ENCODE assay signal across 8 mouse cellular contexts in the genomic region with DNA sequence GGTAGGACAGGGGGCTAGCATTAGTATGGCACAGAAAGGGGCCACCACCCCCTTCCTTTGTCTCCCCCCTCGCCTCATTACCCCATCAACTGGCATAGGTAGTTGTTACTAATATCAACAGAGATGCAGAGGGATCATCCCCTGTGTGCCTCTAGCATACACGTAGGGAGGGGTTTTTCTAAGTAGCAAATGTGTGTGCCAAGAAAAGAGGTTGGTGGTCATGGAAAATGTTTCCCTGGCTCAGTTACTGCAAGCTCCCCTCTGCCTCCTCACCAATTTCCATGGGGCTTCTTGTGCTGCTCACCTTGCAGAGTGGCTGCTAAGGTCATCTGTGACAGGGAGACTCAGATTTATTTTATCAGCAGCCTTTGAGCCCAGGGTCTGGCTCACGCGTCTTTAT. TPM values are rescaled to one million over a fixed set of nuclear protein-coding genes. Genes with fewer than 3 reads are reported as not detected.
DNase-seq lines count a peak whose midpoint lies in the region; ATAC-seq and TF ChIP-seq lines count a peak whose summit lies in the region.

No protein-coding gene starts in this region.

- H3K27me3 ChIP-seq in kidney, embryonic 15.5 days: no peaks in the 10 kb centered on the region
- H3K27me3 ChIP-seq in neural tube, embryonic 12.5 days (replicated peaks): no peaks in the 10 kb centered on the region

- peak overlapping the region; percentile 88 for H3K9ac ChIP-seq in kidney, embryonic 15.5 days
- H3K9ac ChIP-seq in neural tube, embryonic 12.5 days: peak overlapping the region; percentile 97

- H3K4me2 ChIP-seq in kidney, embryonic 15.5 days: peak overlapping the region; percentile 91
- H3K4me2 ChIP-seq in neural tube, embryonic 12.5 days (replicated peaks): peak overlapping the region; percentile 93

- no peak for TF ChIP-seq CTCF in left cerebral cortex, adult 2 months (IDR thresholded peaks at IDR 0.05)
- TF ChIP-seq CTCF in embryonic fibroblast, embryonic 13.5 days (IDR thresholded peaks at IDR 0.05; ENCODE audit: borderline replicate concordance, insufficient read depth, low read length): no peak

- peaks cover 43% of the 10 kb centered on the region for H3K36me3 ChIP-seq in kidney, embryonic 15.5 days
- H3K36me3 ChIP-seq in neural tube, embryonic 12.5 days: peaks cover 43% of the 10 kb centered on the region

- no peak for ATAC-seq in kidney, embryonic 15.5 days (replicated peaks; ENCODE audit: low FRiP score)
- no peak for ATAC-seq in neural tube, embryonic 12.5 days (ENCODE audit: low FRiP score, low read depth)

- intact Hi-C loops in left cerebral cortex, adult 2 months (cut with DNase I): no loop called here
- intact Hi-C loops in left cerebral cortex, postnatal 14 days (cut with DNase I): loop anchor here (5.0 to 10.0 kb wide), 2 partner anchors 77 to 146 kb away; no protein-coding TSS in a partner anchor

- DNase-seq in left cerebral cortex, adult 2 months (ENCODE audit: extremely low spot score in 1 of 2, low spot score in 2 of 2): no peak
- no peak for DNase-seq in left cerebral cortex, postnatal 14 days (ENCODE audit: low spot score in 2 of 2)
- DNase-seq in right cerebral cortex, postnatal 36 days (ENCODE audit: low spot score in 2 of 2): no peak
- DNase-seq in embryo, embryonic 9.5 days (ENCODE audit: extremely low spot score): no peak
- DNase-seq in left cerebral cortex, adult 9 months (ENCODE audit: low spot score in 2 of 2): no peak

- no peak; the same call in 1 of the 2 replicates for TF ChIP-seq POLR2A in embryonic fibroblast, embryonic 13.5 days (IDR thresholded peaks at IDR 0.05; ENCODE audit: low read depth, low read length)

- peaks cover 25% of the 10 kb centered on the region for H3K4me1 ChIP-seq in embryonic fibroblast, embryonic 13.5 days (ENCODE audit: control insufficient read depth, insufficient read depth, low read length)
- peaks cover 84% of the 10 kb centered on the region for H3K4me1 ChIP-seq in kidney, embryonic 15.5 days
- H3K4me1 ChIP-seq in neural tube, embryonic 12.5 days: peaks cover 65% of the 10 kb centered on the region

- WGBS in kidney, embryonic 15.5 days: 6% methylated on average over 4 of the region's 4 CpGs
- 2% methylated on average over 4 of the region's 4 CpGs for WGBS in neural tube, embryonic 12.5 days

- H3K27ac ChIP-seq in left cerebral cortex, adult 2 months: peak overlapping the region; percentile 58; the same call in 1 of the 2 replicates
- H3K27ac ChIP-seq in embryonic fibroblast, embryonic 13.5 days (ENCODE audit: insufficient read depth, low read length): peak overlapping the region; percentile 96
- peak overlapping the region; percentile 98 for H3K27ac ChIP-seq in kidney, embryonic 15.5 days
- peak overlapping the region; percentile 89; the same call in 1 of the 2 replicates for H3K27ac ChIP-seq in neural tube, embryonic 12.5 days

- H3K9me3 ChIP-seq in kidney, embryonic 15.5 days (replicated peaks): no peaks in the 10 kb centered on the region
- H3K9me3 ChIP-seq in neural tube, embryonic 12.5 days: no peaks in the 10 kb centered on the region

- H3K4me3 ChIP-seq in left cerebral cortex, adult 2 months: peak overlapping the region; percentile 75
- H3K4me3 ChIP-seq in embryonic fibroblast, embryonic 13.5 days (ENCODE audit: insufficient read depth, low read length): peak overlapping the region; percentile 85
- H3K4me3 ChIP-seq in kidney, embryonic 15.5 days (replicated peaks): peak overlapping the region; percentile 77
- H3K4me3 ChIP-seq in neural tube, embryonic 12.5 days: peak overlapping the region; percentile 93

RNA-seq across cellular contexts. Expression of gene Amotl2, which starts 2.6 kb away (rescaled TPM):
- total RNA-seq in left cerebral cortex, adult 2 months (2021): 10 to 100 TPM; 21.3 to 22.4 TPM
- total RNA-seq in left cerebral cortex, postnatal 14 days (2021): 10 to 100 TPM; 16.7 to 19.5 TPM
- polyA plus RNA-seq in embryonic fibroblast, embryonic 13.5 days (2011; ENCODE audit: insufficient read length, low read depth, missing spikeins): 135 and 188 TPM in 2 replicates
- 43.3 and 45.1 TPM in 2 replicates for polyA plus RNA-seq in kidney, embryonic 15.5 days (2015; fragmentation: Nextera tagmentation; extraction: Ambion mirVana)
- 115 and 129 TPM in 2 replicates for polyA plus RNA-seq in neural tube, embryonic 12.5 days (2016; fragmentation: Nextera tagmentation; extraction: Ambion mirVana)
